In the genomic region with DNA sequence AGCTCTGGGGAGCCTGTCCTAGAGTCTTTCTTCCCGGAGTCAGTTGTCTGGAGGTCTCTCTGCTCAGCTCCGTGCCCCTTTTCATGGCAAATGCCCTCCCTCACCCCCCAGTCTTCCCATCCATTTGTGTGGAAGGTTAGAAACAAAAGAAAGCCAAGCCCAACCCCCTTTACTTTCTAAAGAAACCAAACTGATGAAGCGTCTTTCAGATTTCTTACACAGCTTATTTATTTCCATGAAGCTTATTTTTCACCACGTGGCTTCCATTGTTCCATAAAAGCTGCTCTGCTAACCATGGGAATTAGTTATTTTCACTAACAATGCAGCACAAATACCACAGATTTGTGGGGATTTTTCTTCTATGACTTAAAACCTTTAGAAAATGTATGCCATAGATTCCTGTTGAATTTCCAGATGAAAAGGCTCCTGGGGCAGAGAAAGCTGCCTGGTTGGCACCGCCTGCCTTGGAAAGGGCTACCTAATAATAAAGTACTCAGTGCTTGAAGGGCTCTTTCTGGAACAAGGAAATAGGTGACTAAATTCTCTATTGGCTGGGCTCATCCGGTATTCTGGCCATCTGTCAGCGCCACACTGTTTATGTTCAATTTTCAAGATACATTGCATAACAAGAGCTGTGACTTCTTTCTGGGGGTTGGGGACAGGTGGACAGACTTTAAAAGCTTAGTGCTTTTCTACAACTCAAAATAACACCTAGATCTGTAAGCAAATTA, we compare ENCODE assay signal across 19 mouse cellular contexts.
DNase-seq lines count a peak whose midpoint lies in the region; ATAC-seq lines count a peak whose summit lies in the region.
"Had no signal": no experiment of that assay in that cellular context is flagged by ENCODE, and none has a peak within 500 bp of the region (broad histone marks: within the 10 kb centered on the region; RNA-seq: fewer than 3 reads in every experiment).

No protein-coding gene starts in this region.

- no peaks in the 10 kb centered on the region for H3K27me3 ChIP-seq in hindbrain, embryonic 11.5 days (ENCODE audit: control insufficient read depth, insufficient read depth, low read length)
- no peaks in the 10 kb centered on the region for H3K27me3 ChIP-seq in hindbrain, embryonic 12.5 days
- no peaks in the 10 kb centered on the region for H3K27me3 ChIP-seq in forebrain, embryonic 13.5 days
- H3K27me3 ChIP-seq: embryonic facial prominence, embryonic 12.5 days; heart, embryonic 13.5 days; hindbrain, embryonic 13.5 days; megakaryocyte, embryonic 14.5 days had no signal

- peak; percentile 51; the same call in 1 of the 2 replicates for ATAC-seq in hindbrain, embryonic 11.5 days (ENCODE audit: low FRiP score)
- no peak for ATAC-seq in hindbrain, embryonic 12.5 days (ENCODE audit: low FRiP score)
- peak; percentile 63; the same call in 1 of the 2 replicates for ATAC-seq in forebrain, embryonic 13.5 days

- 41% methylated on average over 7 of the region's 7 CpGs for WGBS in hindbrain, embryonic 11.5 days
- 31% methylated on average over 7 of the region's 7 CpGs for WGBS in hindbrain, embryonic 12.5 days
- WGBS in forebrain, embryonic 13.5 days = 17% methylated on average over 7 of the region's 7 CpGs

- no peak overlapping the region for H3K27ac ChIP-seq in hindbrain, embryonic 11.5 days (ENCODE audit: low read depth, low read length)
- no peak overlapping the region for H3K27ac ChIP-seq in hindbrain, embryonic 12.5 days
- peak overlapping the region; percentile 25; the same call in 1 of the 2 replicates for H3K27ac ChIP-seq in forebrain, embryonic 13.5 days
- H3K27ac ChIP-seq: embryonic facial prominence, embryonic 12.5 days; heart, embryonic 13.5 days; hindbrain, embryonic 13.5 days; limb, embryonic 10.5 days; liver, embryonic 14.5 days; stomach, postnatal 0 days had no signal

- no peak overlapping the region for H3K4me2 ChIP-seq in hindbrain, embryonic 11.5 days (replicated peaks; ENCODE audit: low read depth, low read length)
- H3K4me2 ChIP-seq in hindbrain, embryonic 12.5 days (replicated peaks) = no peak overlapping the region
- H3K4me2 ChIP-seq in forebrain, embryonic 13.5 days = no peak overlapping the region
- H3K4me2 ChIP-seq: embryonic facial prominence, embryonic 12.5 days; heart, embryonic 13.5 days; hindbrain, embryonic 13.5 days had no signal

- no peaks in the 10 kb centered on the region for H3K9me3 ChIP-seq in hindbrain, embryonic 11.5 days (ENCODE audit: control insufficient read depth, low read length)
- H3K9me3 ChIP-seq in hindbrain, embryonic 12.5 days (replicated peaks) = no peaks in the 10 kb centered on the region
- no peaks in the 10 kb centered on the region; the same call in 1 of the 2 replicates for H3K9me3 ChIP-seq in forebrain, embryonic 13.5 days (replicated peaks)
- H3K9me3 ChIP-seq: embryonic facial prominence, embryonic 12.5 days; heart, embryonic 13.5 days; hindbrain, embryonic 13.5 days; limb, embryonic 10.5 days had no signal

- no peaks in the 10 kb centered on the region for H3K36me3 ChIP-seq in hindbrain, embryonic 11.5 days (ENCODE audit: control insufficient read depth, insufficient read depth, low read length)
- no peaks in the 10 kb centered on the region for H3K36me3 ChIP-seq in hindbrain, embryonic 12.5 days
- no peaks in the 10 kb centered on the region for H3K36me3 ChIP-seq in forebrain, embryonic 13.5 days (ENCODE audit: poor library complexity, severe bottlenecking)
- H3K36me3 ChIP-seq: embryonic facial prominence, embryonic 12.5 days; heart, embryonic 13.5 days; hindbrain, embryonic 13.5 days; limb, embryonic 10.5 days had no signal

- no peaks in the 10 kb centered on the region for H3K4me1 ChIP-seq in hindbrain, embryonic 11.5 days (replicated peaks; ENCODE audit: control insufficient read depth, insufficient read depth, low read length)
- 0 out of 2 replicates have a peak, but pooled peaks cover 4% of the 10 kb centered on the region for H3K4me1 ChIP-seq in hindbrain, embryonic 12.5 days
- peaks cover 8% of the 10 kb centered on the region for H3K4me1 ChIP-seq in forebrain, embryonic 13.5 days
- H3K4me1 ChIP-seq: embryonic facial prominence, embryonic 12.5 days; heart, embryonic 13.5 days; limb, embryonic 10.5 days; megakaryocyte, embryonic 14.5 days had no signal

- H3K4me3 ChIP-seq in hindbrain, embryonic 11.5 days (ENCODE audit: low read depth, low read length) = no peak overlapping the region
- H3K4me3 ChIP-seq in hindbrain, embryonic 12.5 days = no peak overlapping the region
- no peak overlapping the region for H3K4me3 ChIP-seq in forebrain, embryonic 13.5 days
- H3K4me3 ChIP-seq: embryonic facial prominence, embryonic 12.5 days; heart, embryonic 13.5 days; hindbrain, embryonic 13.5 days; limb, embryonic 10.5 days; megakaryocyte, embryonic 14.5 days had no signal

- no peak overlapping the region for H3K9ac ChIP-seq in hindbrain, embryonic 11.5 days (ENCODE audit: low read depth, low read length)
- H3K9ac ChIP-seq in hindbrain, embryonic 12.5 days = no peak overlapping the region
- H3K9ac ChIP-seq in forebrain, embryonic 13.5 days = no peak overlapping the region
- H3K9ac ChIP-seq: embryonic facial prominence, embryonic 12.5 days; heart, embryonic 13.5 days; hindbrain, embryonic 13.5 days; liver, embryonic 14.5 days had no signal

- DNase-seq in hindbrain, embryonic 11.5 days (ENCODE audit: low spot score) = peak; percentile 14
- peak; percentile 90 for DNase-seq in brain, adult 2 months (ENCODE audit: low read depth, low spot score)
- DNase-seq in cerebellum, adult 9-10 months = peak; percentile 87
- DNase-seq in layer of hippocampus, adult 18-20 months (ENCODE audit: low spot score in 2 of 2) = no peak
- no peak for DNase-seq in urinary bladder, postnatal 10 days (ENCODE audit: low spot score)
- DNase-seq: adrenal gland, adult 8-10 months; gastrocnemius, postnatal 36 days; kidney, adult 2 months; kidney, postnatal 4 days; thymus, postnatal 36 days had no signal

Comparison
In these comparisons a context has a peak if more than half of its experiments do, and no peak if none do; other contexts are left out.
1. DNase-seq: peak in hindbrain, embryonic 11.5 days (single experiment), brain, adult 2 months (single experiment) and cerebellum, adult 9-10 months (single experiment); none in layer of hippocampus, adult 18-20 months (0 of 2) and urinary bladder, postnatal 10 days (single experiment).